Mouse (Mus musculus) liver, postnatal 0 days (tissue): ENCODE results near the gene Gm5447.

ENCODE experiments used
- CTCF ChIP-seq: sonication (generic); IDR thresholded peaks from 2 replicates; pipeline ENCODE4 v1.5.1; 2016; ENCODE audit warnings: antibody characterized with exemption, low read depth
- EP300 ChIP-seq: IDR thresholded peaks from 2 replicates; pipeline ENCODE4 v1.6.1; 2016; ENCODE audit warnings: antibody characterized with exemption, low read depth, mild to moderate bottlenecking

GRCm38 (mm10) chr13:30953580-30953979 is 20.4 kb upstream of the Gm5447 start:
- no peak for TF ChIP-seq CTCF
- no peak for TF ChIP-seq EP300
